ENCODE assay signal across 9 mouse cellular contexts in genomic region chr8:56629160-56629559, GRCm38 (mm10).
DNase-seq lines count a peak whose midpoint lies in the region; ATAC-seq and TF ChIP-seq lines count a peak whose summit lies in the region.
"Had no signal": no experiment of that assay in that cellular context is flagged by ENCODE, and none has a peak within 500 bp of the region (broad histone marks: within the 10 kb centered on the region; RNA-seq: fewer than 3 reads in every experiment).

No protein-coding gene starts in this region.

- no peaks in the 10 kb centered on the region for H3K9me3 ChIP-seq in forebrain, embryonic 11.5 days (ENCODE audit: control insufficient read depth, low read length)
- no peaks in the 10 kb centered on the region for H3K9me3 ChIP-seq in forebrain, embryonic 10.5 days
- no peaks in the 10 kb centered on the region for H3K9me3 ChIP-seq in forebrain, embryonic 13.5 days (replicated peaks)
- no peaks in the 10 kb centered on the region for H3K9me3 ChIP-seq in midbrain, embryonic 12.5 days

- no peak for TF ChIP-seq EP300 in heart, adult 2 months (IDR thresholded peaks at IDR 0.05; ENCODE audit: insufficient read depth, low read depth, low read length)

- no peak overlapping the region for H3K4me2 ChIP-seq in forebrain, embryonic 11.5 days (ENCODE audit: low read depth, low read length, severe bottlenecking)
- no peak overlapping the region; the same call in 1 of the 2 replicates for H3K4me2 ChIP-seq in forebrain, embryonic 13.5 days
- no peak overlapping the region for H3K4me2 ChIP-seq in midbrain, embryonic 12.5 days (replicated peaks)

- intact Hi-C loops in heart, adult 2 months (cut with DNase I): no loop called here

- H3K4me3 ChIP-seq in forebrain, embryonic 11.5 days (ENCODE audit: low read depth, low read length): no peak overlapping the region
- no peak overlapping the region for H3K4me3 ChIP-seq in forebrain, embryonic 10.5 days
- no peak overlapping the region for H3K4me3 ChIP-seq in forebrain, embryonic 13.5 days
- no peak overlapping the region for H3K4me3 ChIP-seq in midbrain, embryonic 12.5 days
- H3K4me3 ChIP-seq in heart, adult 2 months: no peak overlapping the region
- H3K4me3 ChIP-seq: left cerebral cortex, adult 2 months had no signal

- no peak overlapping the region for H3K9ac ChIP-seq in forebrain, embryonic 11.5 days (ENCODE audit: low read length)
- H3K9ac ChIP-seq in forebrain, embryonic 13.5 days: no peak overlapping the region
- no peak overlapping the region for H3K9ac ChIP-seq in midbrain, embryonic 12.5 days (replicated peaks)
- no peak overlapping the region for H3K9ac ChIP-seq in heart, adult 2 months (ENCODE audit: low read depth, low read length)

- no peak for TF ChIP-seq CTCF in heart, adult 2 months (IDR thresholded peaks at IDR 0.05)

- ATAC-seq in forebrain, embryonic 11.5 days (replicated peaks; ENCODE audit: low FRiP score): peak; percentile 60
- peak; percentile 69 for ATAC-seq in forebrain, embryonic 13.5 days
- peak; percentile 81 for ATAC-seq in midbrain, embryonic 12.5 days (ENCODE audit: low FRiP score, low read depth)

- H3K36me3 ChIP-seq in forebrain, embryonic 11.5 days (ENCODE audit: control insufficient read depth, insufficient read depth, low read length): no peaks in the 10 kb centered on the region
- no peaks in the 10 kb centered on the region for H3K36me3 ChIP-seq in forebrain, embryonic 10.5 days (replicated peaks)
- H3K36me3 ChIP-seq in forebrain, embryonic 13.5 days (ENCODE audit: poor library complexity, severe bottlenecking): no peaks in the 10 kb centered on the region
- H3K36me3 ChIP-seq in midbrain, embryonic 12.5 days: no peaks in the 10 kb centered on the region
- H3K36me3 ChIP-seq in heart, adult 2 months (ENCODE audit: control insufficient read depth, insufficient read depth, low read length): no peaks in the 10 kb centered on the region

- H3K4me1 ChIP-seq in forebrain, embryonic 11.5 days (replicated peaks; ENCODE audit: control insufficient read depth, insufficient read depth, low read length): no peaks in the 10 kb centered on the region
- H3K4me1 ChIP-seq in forebrain, embryonic 10.5 days: peaks cover 11% of the 10 kb centered on the region
- peaks cover 8% of the 10 kb centered on the region for H3K4me1 ChIP-seq in forebrain, embryonic 13.5 days
- 0 out of 2 replicates have a peak, but pooled peaks cover 4% of the 10 kb centered on the region for H3K4me1 ChIP-seq in midbrain, embryonic 12.5 days
- no peaks in the 10 kb centered on the region for H3K4me1 ChIP-seq in heart, adult 2 months (ENCODE audit: control insufficient read depth, insufficient read depth, low read length)

- H3K27ac ChIP-seq in forebrain, embryonic 11.5 days (ENCODE audit: low read depth, low read length): no peak overlapping the region
- no peak overlapping the region for H3K27ac ChIP-seq in forebrain, embryonic 10.5 days
- no peak overlapping the region for H3K27ac ChIP-seq in forebrain, embryonic 13.5 days
- H3K27ac ChIP-seq in midbrain, embryonic 12.5 days (replicated peaks): no peak overlapping the region
- H3K27ac ChIP-seq in heart, adult 2 months: no peak overlapping the region
- H3K27ac ChIP-seq: left cerebral cortex, adult 2 months had no signal

- no peaks in the 10 kb centered on the region for H3K79me2 ChIP-seq in heart, adult 2 months (replicated peaks; ENCODE audit: control insufficient read depth, insufficient read depth, low read length)

- DNase-seq in forebrain, embryonic 11.5 days (ENCODE audit: low spot score): no peak
- DNase-seq in forebrain, embryonic 10.5 days (ENCODE audit: extremely low spot score, low spot score): no peak
- peak; percentile 75 for DNase-seq in brain, adult 2 months (ENCODE audit: low read depth, low spot score)
- DNase-seq in spleen, postnatal 4 days (ENCODE audit: low spot score in 2 of 2): no peak
- DNase-seq in thymus, postnatal 4 days: no peak
- DNase-seq in heart, adult 2 months: no peak

- peaks cover 2% of the 10 kb centered on the region; the same call in 1 of the 2 replicates for H3K27me3 ChIP-seq in forebrain, embryonic 11.5 days (ENCODE audit: control insufficient read depth, insufficient read depth, low read length)
- peaks cover 15% of the 10 kb centered on the region for H3K27me3 ChIP-seq in forebrain, embryonic 10.5 days (ENCODE audit: poor library complexity, severe bottlenecking)
- H3K27me3 ChIP-seq in forebrain, embryonic 13.5 days: peaks cover 6% of the 10 kb centered on the region
- peaks cover 7% of the 10 kb centered on the region for H3K27me3 ChIP-seq in midbrain, embryonic 12.5 days
- H3K27me3 ChIP-seq in heart, adult 2 months (ENCODE audit: control insufficient read depth, insufficient read depth, low read length): no peaks in the 10 kb centered on the region

- WGBS in forebrain, embryonic 11.5 days: 24% methylated on average over 4 of the region's 4 CpGs
- WGBS in forebrain, embryonic 10.5 days: 40% methylated on average over 4 of the region's 4 CpGs
- WGBS in forebrain, embryonic 13.5 days: 9% methylated on average over 4 of the region's 4 CpGs
- WGBS in midbrain, embryonic 12.5 days: 11% methylated on average over 4 of the region's 4 CpGs
- 19% methylated on average over 4 of the region's 4 CpGs for WGBS in heart, adult 2 months

- TF ChIP-seq POLR2A in heart, adult 2 months (IDR thresholded peaks at IDR 0.05; ENCODE audit: insufficient read depth, low read depth, low read length): no peak
